Mouse (Mus musculus): ENCODE results near the gene Tmem95. TPM values are rescaled to one million over a fixed set of nuclear protein-coding genes. Genes with fewer than 3 reads are reported as not detected.

Tmem95 gene
- polyA plus RNA-seq, 1 experiment from 2014 or later: not detected

- H3K4me1 ChIP-seq (replicated peaks): peaks cover 15% of the 10 kb centered on the region
- H3K9ac ChIP-seq (replicated peaks): no peak overlapping the region
- no peaks in the 10 kb centered on the region for H3K9me3 ChIP-seq
- no peaks in the 10 kb centered on the region for H3K36me3 ChIP-seq
- no peak for ATAC-seq
- no peak overlapping the region for H3K4me3 ChIP-seq (replicated peaks)
- H3K27me3 ChIP-seq: peaks cover 21% of the 10 kb centered on the region
- H3K4me2 ChIP-seq (replicated peaks): no peak overlapping the region
- H3K27ac ChIP-seq: no peak overlapping the region
- 85% methylated on average over 8 of the region's 8 CpGs for WGBS
These were observed 6.8 kb upstream of the Tmem95 start for GRCm38 (mm10) chr11:69884663-69885062.

- H3K4me3 ChIP-seq (replicated peaks): no peak overlapping the region
- H3K27ac ChIP-seq: no peak overlapping the region
- peaks cover 15% of the 10 kb centered on the region for H3K4me1 ChIP-seq (replicated peaks)
- WGBS: 83% methylated on average over 9 of the region's 9 CpGs
- H3K4me2 ChIP-seq (replicated peaks): no peak overlapping the region
- H3K9me3 ChIP-seq: no peaks in the 10 kb centered on the region
- no peak for ATAC-seq
- H3K27me3 ChIP-seq: peaks cover 25% of the 10 kb centered on the region
- no peaks in the 10 kb centered on the region for H3K36me3 ChIP-seq
- no peak overlapping the region for H3K9ac ChIP-seq (replicated peaks)
These were observed 6.4 kb upstream of the Tmem95 start for GRCm38 (mm10) chr11:69884240-69884639.

GRCm38 (mm10) chr11:69883527-69884151, 5.8 kb upstream of the Tmem95 start:
- no peak overlapping the region for H3K27ac ChIP-seq
- H3K4me1 ChIP-seq (replicated peaks): peaks cover 18% of the 10 kb centered on the region
- H3K36me3 ChIP-seq: no peaks in the 10 kb centered on the region
- peaks cover 25% of the 10 kb centered on the region for H3K27me3 ChIP-seq
- H3K9ac ChIP-seq (replicated peaks): no peak overlapping the region
- no peak for ATAC-seq
- no peaks in the 10 kb centered on the region for H3K9me3 ChIP-seq
- no peak overlapping the region for H3K4me2 ChIP-seq (replicated peaks)
- WGBS: 90% methylated on average over 8 of the region's 8 CpGs
- no peak overlapping the region for H3K4me3 ChIP-seq (replicated peaks)

GRCm38 (mm10) chr11:69883066-69883465, 5.2 kb upstream of the Tmem95 start:
- ATAC-seq: no peak

GRCm38 (mm10) chr11:69881787-69882670, 4.2 kb upstream of the Tmem95 start:
- Histone ChIP-seq H3K4me2 (replicated peaks) (peak overlapping the region; percentile 65), H3K27ac (no peak overlapping the region), H3K4me1 (replicated peaks) (peaks cover 32% of the 10 kb centered on the region), H3K36me3 (no peaks in the 10 kb centered on the region), H3K4me3 (replicated peaks) (peak overlapping the region; percentile 44), H3K9ac (replicated peaks) (no peak overlapping the region), H3K9me3 (no peaks in the 10 kb centered on the region), H3K27me3 (peaks cover 25% of the 10 kb centered on the region)
- WGBS: 60% methylated on average over 21 of the region's 21 CpGs
- no peak for ATAC-seq

More at GRCm38 (mm10) chr11:69883066-69883465, 5.2 kb upstream of the Tmem95 start:
- Histone ChIP-seq H3K4me1 (replicated peaks) (peaks cover 22% of the 10 kb centered on the region), H3K4me3 (replicated peaks) (no peak overlapping the region), H3K36me3 (no peaks in the 10 kb centered on the region), H3K27me3 (peaks cover 25% of the 10 kb centered on the region), H3K4me2 (replicated peaks) (no peak overlapping the region), H3K9me3 (no peaks in the 10 kb centered on the region), H3K9ac (replicated peaks) (no peak overlapping the region), H3K27ac (no peak overlapping the region)
- WGBS: 64% methylated on average over 4 of the region's 4 CpGs

- Histone ChIP-seq H3K9ac (replicated peaks) (peak within 1 kb of the TSS; percentile 61), H3K27ac (no peak within 1 kb of the TSS), H3K9me3 (no peaks in the 10 kb centered on the region), H3K27me3 (peaks cover 25% of the 10 kb centered on the region), H3K4me1 (replicated peaks) (peaks cover 34% of the 10 kb centered on the region), H3K36me3 (no peaks in the 10 kb centered on the region), H3K4me2 (replicated peaks) (peak within 1 kb of the TSS; percentile 65), H3K4me3 (replicated peaks) (peak within 1 kb of the TSS; percentile 44)
- ATAC-seq: peak; percentile 80
- WGBS: under 1% methylated on average over 46 of the region's 46 CpGs
These were observed 3.2 kb upstream of the Tmem95 start, which contains the start of gene Kctd11 for GRCm38 (mm10) chr11:69880853-69881603. TSS of gene Kctd11 (minus strand) at chr11:69881406.

- H3K4me1 ChIP-seq (replicated peaks): peaks cover 34% of the 10 kb centered on the region
- no peaks in the 10 kb centered on the region for H3K9me3 ChIP-seq
- H3K4me3 ChIP-seq (replicated peaks): peak overlapping the region; percentile 44
- H3K4me2 ChIP-seq (replicated peaks): peak overlapping the region; percentile 65
- H3K27me3 ChIP-seq: peaks cover 25% of the 10 kb centered on the region
- H3K27ac ChIP-seq: no peak overlapping the region
- under 1% methylated on average over 18 of the region's 18 CpGs for WGBS
- H3K9ac ChIP-seq (replicated peaks): peak overlapping the region; percentile 61
- no peaks in the 10 kb centered on the region for H3K36me3 ChIP-seq
- ATAC-seq: peak; percentile 35
These were observed 2.7 kb upstream of the Tmem95 start for GRCm38 (mm10) chr11:69880506-69880852.

- Histone ChIP-seq H3K27me3 (peaks cover 25% of the 10 kb centered on the region), H3K9ac (replicated peaks) (no peak overlapping the region), H3K4me1 (replicated peaks) (peaks cover 34% of the 10 kb centered on the region), H3K27ac (no peak overlapping the region), H3K36me3 (no peaks in the 10 kb centered on the region), H3K9me3 (no peaks in the 10 kb centered on the region), H3K4me2 (replicated peaks) (peak overlapping the region; percentile 65; the same call in 1 of the 2 replicates), H3K4me3 (replicated peaks) (0 out of 2 replicates have a peak overlapping the region, but pooled peaks have one; percentile 3)
- ATAC-seq: no peak
- 59% methylated on average over 15 of the region's 15 CpGs for WGBS
These were observed 1.9 kb upstream of the Tmem95 start for GRCm38 (mm10) chr11:69879711-69880110.

GRCm38 (mm10) chr11:69878952-69879351, 1.1 kb upstream of the Tmem95 start:
- Histone ChIP-seq H3K4me1 (replicated peaks) (peaks cover 34% of the 10 kb centered on the region), H3K4me3 (replicated peaks) (no peak overlapping the region), H3K9me3 (no peaks in the 10 kb centered on the region), H3K4me2 (replicated peaks) (0 out of 2 replicates have a peak overlapping the region, but pooled peaks have one; percentile 2), H3K27me3 (peaks cover 25% of the 10 kb centered on the region), H3K36me3 (no peaks in the 10 kb centered on the region), H3K27ac (no peak overlapping the region), H3K9ac (replicated peaks) (no peak overlapping the region)
- ATAC-seq: no peak
- WGBS: 91% methylated on average over 6 of the region's 6 CpGs

GRCm38 (mm10) chr11:69878399-69878798, 581 bp upstream of the Tmem95 start:
- Histone ChIP-seq H3K27ac (no peak overlapping the region), H3K4me1 (replicated peaks) (peaks cover 34% of the 10 kb centered on the region), H3K36me3 (no peaks in the 10 kb centered on the region), H3K4me3 (replicated peaks) (no peak overlapping the region), H3K9ac (replicated peaks) (no peak overlapping the region; the same call in 1 of the 2 replicates), H3K27me3 (peaks cover 25% of the 10 kb centered on the region), H3K9me3 (no peaks in the 10 kb centered on the region), H3K4me2 (replicated peaks) (0 out of 2 replicates have a peak overlapping the region, but pooled peaks have one; percentile 2)
- ATAC-seq: no peak
- WGBS: 68% methylated on average over 3 of the region's 3 CpGs

- peaks cover 17% of the 10 kb centered on the region for H3K27me3 ChIP-seq
- peak overlapping the region; percentile 17 for H3K4me3 ChIP-seq (replicated peaks)
- H3K9ac ChIP-seq (replicated peaks): 0 out of 2 replicates have a peak overlapping the region, but pooled peaks have one; percentile 10
- peaks cover 34% of the 10 kb centered on the region for H3K4me1 ChIP-seq (replicated peaks)
- H3K4me2 ChIP-seq (replicated peaks): peak overlapping the region; percentile 37
- H3K27ac ChIP-seq: peak overlapping the region; percentile 14; the same call in 1 of the 2 replicates
- H3K9me3 ChIP-seq: no peaks in the 10 kb centered on the region
- no peaks in the 10 kb centered on the region for H3K36me3 ChIP-seq
- peak; percentile 44 for ATAC-seq
- 1% methylated on average over 12 of the region's 12 CpGs for WGBS
These were observed 951 bp downstream of the Tmem95 start for GRCm38 (mm10) chr11:69876867-69877266.

Measured in midbrain, embryonic 13.5 days (tissue).